Mouse (Mus musculus): ENCODE data around the gene Urgcp.
A peak's percentile ranks its signal among the peaks of the same experiment; 100 is the strongest.

The Urgcp gene

DNA sequence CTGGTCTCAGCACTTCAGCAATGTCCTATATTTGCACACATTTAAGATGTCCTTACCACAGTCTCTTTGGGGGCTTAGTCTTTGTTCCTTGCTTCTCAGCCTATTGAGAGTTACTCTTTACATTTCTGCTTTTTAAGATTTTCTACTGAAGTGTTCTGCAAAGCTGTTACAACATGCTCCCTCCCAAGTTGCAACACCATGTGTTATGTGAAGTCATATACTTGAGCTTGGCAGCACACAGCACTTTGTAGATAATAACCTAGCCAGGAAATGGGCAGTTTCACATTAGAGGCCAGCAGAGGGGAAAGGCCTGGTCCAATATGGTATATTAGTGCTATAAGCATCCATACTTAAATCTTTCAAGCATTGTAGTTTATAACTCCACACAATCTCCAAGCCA is 23.6 kb upstream of the Urgcp start:
- no peak for DNase-seq (ENCODE audit: low spot score)

DNA sequence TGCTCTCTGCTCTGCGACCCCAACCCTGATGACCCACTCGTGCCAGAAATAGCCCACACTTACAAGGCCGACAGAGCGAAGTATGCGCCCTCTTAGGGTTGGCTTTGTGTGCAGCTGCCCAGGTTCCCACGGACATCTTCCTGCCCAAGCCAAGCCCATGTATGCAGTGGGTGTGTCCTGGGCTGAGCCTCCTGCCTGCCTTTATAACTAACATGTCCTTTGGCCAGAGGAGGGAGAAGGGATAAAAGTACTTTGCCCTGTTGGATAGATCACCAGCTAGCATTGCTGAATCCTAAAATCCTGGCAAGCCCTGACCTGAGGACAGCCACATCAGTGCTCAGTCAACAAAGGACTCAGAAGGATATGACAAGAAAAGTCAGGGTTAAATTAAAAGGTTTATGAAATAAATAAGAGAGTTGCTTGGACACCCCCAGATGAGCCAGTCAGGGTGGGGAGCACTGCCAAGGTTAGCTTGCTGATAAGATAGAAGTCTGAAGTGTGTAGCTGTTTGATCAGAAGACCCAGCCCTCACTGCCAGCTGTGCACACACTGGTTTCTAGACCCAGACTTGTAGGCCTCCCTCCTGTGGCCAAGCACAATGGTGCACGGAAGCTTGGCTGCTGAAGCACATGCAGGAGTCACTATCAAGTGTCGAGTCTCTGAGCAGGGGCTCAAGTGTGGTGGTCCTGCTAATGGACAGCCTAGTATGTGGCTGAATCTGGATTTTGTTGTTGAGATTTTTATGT is 20.2 kb upstream of the Urgcp start:
- DNase-seq (ENCODE audit: low spot score) = no peak

DNA sequence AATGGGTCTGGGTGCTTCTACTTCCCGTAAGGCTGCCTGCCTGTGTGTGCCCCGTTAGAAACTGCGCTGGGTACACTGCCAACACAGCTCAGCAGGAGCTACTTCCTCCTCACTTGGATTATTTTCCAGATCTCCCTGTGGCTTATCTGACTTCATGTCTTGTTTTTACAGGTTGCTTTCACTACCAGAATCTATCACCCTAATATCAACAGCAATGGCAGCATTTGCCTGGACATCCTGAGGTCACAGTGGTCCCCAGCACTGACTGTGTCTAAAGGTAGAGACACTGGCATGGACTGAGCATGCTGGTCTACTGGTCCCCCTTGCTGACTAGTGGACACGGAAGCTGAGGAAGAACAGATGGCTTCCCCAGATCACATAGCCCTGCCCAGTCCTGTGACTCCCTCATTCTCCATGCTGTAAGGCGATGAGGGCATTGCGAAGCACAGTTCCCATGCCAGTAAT is 17.9 kb upstream of the Urgcp start:
- DNase-seq (ENCODE audit: low spot score) = no peak

GRCm38 (mm10) chr11:5778481-5778880 is 16.3 kb upstream of the Urgcp start:
- no peak for DNase-seq (ENCODE audit: low spot score)

GRCm38 (mm10) chr11:5766019-5766418 is 3.8 kb upstream of the Urgcp start:
- no peak for DNase-seq (ENCODE audit: low spot score)

GRCm38 (mm10) chr11:5762633-5762982 is 432 bp upstream of the Urgcp start:
- DNase-seq (ENCODE audit: low spot score) = no peak

- DNase-seq (ENCODE audit: low spot score) = no peak
Measured at GRCm38 (mm10) chr11:5753755-5754154, 8.4 kb downstream of the Urgcp start.

DNA sequence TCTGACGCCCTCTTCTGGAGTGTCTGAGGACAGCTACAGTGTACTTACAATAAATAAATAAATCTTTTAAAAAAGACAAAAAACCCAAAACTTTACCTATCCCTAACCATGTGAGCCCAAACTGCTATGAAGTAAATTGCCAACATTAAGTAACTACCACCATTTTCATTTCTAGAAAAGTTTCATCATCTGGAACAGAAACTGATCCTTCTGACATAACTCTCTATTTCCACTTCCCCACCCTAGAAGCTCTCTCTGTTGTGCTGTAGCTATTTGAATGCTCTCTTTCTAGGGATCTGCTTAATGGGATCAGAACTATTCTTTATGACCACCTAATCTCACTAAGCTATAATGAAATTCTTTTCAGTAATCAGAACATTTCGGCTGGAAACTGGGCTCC is 17.2 kb downstream of the Urgcp start:
- no peak for DNase-seq (ENCODE audit: low spot score)

DNA sequence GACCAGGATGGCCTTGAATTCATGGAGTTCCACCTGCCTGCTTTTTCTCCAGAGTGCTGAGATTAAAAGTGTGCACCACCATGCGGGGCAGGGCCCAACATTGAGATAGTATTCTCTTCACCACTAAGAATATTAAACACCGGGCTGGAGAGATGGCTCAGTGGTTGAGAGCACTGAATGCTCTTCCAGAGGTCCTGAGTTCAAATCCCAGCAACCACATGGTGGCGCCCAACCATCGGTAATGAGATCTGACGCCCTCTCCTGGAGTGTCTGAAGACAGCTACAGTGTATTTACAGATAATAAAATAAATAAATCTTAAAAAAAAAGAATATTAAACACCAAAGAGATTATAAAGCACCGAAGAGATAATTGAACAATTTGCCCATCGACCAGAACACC is 20.1 kb downstream of the Urgcp start:
- DNase-seq (ENCODE audit: low spot score) = no peak

DNA sequence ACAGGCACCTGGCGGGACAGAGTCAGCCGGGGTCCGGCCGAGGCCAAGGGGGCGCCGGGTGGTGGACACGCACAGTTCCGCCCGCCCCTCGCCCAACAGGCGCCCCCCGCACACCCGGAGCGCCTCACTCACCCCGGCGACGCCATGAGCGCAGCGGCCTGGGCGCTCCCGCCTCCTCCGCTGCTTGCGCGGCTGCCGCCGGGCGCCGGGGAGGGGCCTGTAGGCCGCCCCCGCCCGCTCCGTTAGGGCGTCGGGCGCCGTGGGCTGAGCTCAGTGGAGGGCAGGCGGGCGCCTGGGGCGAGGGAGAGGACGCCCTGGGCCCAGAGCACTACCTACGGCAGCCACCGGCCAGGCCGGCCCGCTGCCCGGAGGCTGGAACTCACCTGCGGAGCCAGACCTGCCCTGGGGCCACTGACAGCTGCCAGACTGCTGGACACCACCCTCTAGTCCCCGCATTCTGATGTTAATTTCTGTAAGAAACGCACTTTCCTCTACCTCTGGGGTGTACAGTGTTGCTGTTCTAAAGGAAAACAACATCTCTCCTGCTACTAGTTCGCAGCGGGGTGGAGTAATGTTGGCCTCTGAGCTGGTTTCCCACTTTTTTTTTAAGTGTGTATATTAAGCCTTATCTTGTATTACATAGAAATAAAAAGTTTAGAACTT is 21.1 kb downstream of the Urgcp start:
- peak; percentile 81 for DNase-seq (ENCODE audit: low spot score)

DNA sequence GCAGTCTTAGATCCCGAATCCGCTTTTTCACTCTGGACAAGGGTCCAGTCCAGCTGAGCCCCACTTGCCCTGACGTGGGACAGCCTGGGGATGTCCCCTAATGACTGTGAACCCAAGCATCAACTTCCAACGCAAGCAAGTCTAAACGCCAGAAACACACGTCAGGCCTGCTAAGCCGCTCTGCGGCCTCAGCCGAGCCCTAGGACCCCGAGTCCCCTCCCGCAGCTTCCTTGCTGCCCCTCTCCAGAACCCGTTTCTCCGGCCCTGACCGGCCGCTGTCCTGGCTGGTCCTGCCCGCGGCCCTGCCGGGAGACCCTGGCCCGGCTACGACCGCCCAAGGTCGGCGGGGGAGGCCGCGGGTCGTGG is 21.6 kb downstream of the Urgcp start:
- DNase-seq (ENCODE audit: low spot score) = no peak

DNA sequence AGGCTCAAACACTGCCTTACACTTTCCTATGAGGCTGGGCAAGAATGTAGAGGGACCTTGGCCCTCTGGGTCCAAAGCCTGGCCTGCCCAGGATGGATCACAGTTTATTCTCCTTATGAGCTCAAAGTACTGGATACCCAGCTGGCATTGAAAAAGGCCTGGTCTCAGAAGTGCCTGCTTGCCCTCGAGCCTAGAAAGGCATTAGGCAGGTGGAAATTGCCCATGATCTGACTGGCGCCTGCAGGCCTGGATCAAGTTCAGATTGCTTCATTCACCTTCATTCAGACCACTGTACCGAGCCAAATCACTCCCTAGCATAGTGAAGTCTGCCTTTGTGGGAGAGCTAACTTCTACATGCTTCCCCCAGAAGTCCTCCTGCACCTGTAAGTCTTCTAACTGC is 22.3 kb downstream of the Urgcp start:
- DNase-seq (ENCODE audit: low spot score) = no peak

DNA sequence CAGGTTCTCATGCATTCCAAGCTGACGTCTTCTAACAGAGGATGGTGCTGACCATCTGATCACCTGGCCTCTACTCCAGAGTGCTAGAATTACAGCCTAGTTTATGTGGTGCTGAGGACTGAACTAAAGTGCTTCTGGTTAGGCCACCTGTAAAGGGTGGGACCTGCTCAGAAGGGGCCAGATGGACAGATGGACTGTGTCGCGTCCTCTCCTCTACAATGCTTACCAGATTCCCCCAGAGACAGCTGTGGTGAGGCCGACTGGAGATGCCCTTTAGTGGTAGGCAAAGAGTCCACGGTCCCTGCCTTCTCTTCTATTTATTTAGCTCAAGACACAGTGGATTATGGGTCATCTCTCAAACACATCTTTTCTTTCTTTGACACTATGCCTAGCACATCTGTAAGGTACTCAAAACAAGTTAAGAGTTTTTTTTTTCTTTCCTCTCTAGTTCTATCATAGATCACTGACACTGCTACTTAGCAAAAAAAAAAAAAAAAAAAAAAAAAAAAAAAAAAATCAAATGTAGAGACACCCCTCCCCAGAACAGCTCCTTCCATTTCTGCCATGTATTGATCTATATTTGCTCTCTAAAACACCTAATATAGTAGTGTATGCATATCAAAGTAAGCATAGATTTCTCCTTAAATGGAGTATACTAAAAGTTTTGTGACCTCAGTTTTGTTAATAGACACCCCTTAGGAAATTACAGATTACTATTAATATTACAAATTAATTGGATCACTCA is 23.1 kb downstream of the Urgcp start:
- DNase-seq (ENCODE audit: low spot score) = no peak

- DNase-seq (ENCODE audit: low spot score) = no peak
Measured at GRCm38 (mm10) chr11:5737137-5737536, 25.0 kb downstream of the Urgcp start.

DNA sequence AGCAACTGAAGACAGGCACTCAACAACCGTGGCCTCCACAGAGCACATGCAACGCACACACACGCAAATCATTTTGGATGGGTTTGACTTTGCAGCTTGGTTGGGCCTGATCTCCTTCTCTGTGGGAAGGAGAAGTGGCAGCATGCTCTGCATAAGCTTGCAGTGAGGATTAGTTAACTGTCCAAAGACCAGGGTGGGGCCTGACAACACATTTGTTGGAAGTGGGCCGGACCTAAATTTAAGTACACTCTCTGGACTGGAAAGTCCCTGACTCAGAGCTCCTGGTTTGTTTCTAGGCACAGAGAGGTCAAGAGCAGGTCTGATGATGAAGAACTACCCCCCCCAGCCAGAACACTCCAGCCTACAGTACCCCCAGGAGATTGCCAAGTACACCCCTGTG is 27.9 kb downstream of the Urgcp start:
- DNase-seq (ENCODE audit: low spot score) = no peak

DNA sequence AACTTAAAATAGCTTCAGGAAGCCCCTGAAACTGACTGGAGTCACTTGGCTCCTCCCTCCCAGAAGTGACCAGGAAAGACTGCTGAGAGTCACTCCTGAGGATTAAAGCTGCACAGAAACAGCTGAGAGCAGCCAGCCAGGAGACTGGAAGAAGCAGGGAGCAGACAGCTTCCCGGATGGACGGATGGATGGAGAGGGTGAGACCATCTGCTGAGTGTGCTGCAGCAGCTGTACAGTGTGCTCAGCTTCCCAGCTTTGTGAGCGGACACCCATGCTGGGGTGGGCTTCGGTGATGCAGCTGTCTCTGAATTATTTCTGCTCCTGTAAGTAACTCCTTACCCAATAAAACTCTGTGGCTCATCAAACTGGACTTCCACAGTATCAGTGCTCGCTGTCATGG is 29.8 kb downstream of the Urgcp start:
- no peak for DNase-seq (ENCODE audit: low spot score)

DNA sequence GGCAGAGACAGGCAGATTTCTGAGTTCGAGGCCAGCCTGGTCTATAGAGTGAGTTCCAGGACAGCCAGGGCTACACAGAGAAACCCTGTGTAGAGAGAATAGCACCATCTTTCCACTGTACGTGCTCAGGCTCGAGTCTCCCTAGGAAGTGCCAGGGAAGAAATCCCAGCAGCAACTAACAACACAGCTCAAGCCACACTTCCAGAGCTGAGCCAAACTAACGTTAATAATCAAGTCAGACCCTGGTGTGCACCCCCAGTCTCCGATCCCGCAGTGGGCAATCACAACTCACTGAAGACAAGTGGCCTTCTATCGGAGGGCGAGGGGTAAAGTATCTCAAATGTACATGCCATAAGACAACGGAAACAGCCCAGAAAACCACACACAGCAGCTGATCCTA is 32.6 kb downstream of the Urgcp start:
- no peak for DNase-seq (ENCODE audit: low spot score)

GRCm38 (mm10) chr11:5718611-5719354 is 43.4 kb downstream of the Urgcp start:
- DNase-seq (ENCODE audit: low spot score) = no peak

- DNase-seq (ENCODE audit: low spot score) = no peak
Measured at GRCm38 (mm10) chr11:5716938-5717705, 45.1 kb downstream of the Urgcp start.

- DNase-seq (ENCODE audit: low spot score) = no peak
Measured at GRCm38 (mm10) chr11:5716246-5716645, 45.9 kb downstream of the Urgcp start.

- DNase-seq (ENCODE audit: low spot score) = no peak
Measured at GRCm38 (mm10) chr11:5715630-5716105, 46.5 kb downstream of the Urgcp start, which contains the start of gene Mrps24. Mrps24 (minus strand) TSS chr11:5715680.

GRCm38 (mm10) chr11:5715179-5715578 is 47.0 kb downstream of the Urgcp start:
- no peak for DNase-seq (ENCODE audit: low spot score)
